Mouse (Mus musculus): ENCODE measurements at regions not wholly inside any gene's neighbourhood (a gene's known extent, or its start where the extent isn't known, plus 50 kb on each side); places are given as distances from the start of the nearest gene placed in this dataset.

DNA sequence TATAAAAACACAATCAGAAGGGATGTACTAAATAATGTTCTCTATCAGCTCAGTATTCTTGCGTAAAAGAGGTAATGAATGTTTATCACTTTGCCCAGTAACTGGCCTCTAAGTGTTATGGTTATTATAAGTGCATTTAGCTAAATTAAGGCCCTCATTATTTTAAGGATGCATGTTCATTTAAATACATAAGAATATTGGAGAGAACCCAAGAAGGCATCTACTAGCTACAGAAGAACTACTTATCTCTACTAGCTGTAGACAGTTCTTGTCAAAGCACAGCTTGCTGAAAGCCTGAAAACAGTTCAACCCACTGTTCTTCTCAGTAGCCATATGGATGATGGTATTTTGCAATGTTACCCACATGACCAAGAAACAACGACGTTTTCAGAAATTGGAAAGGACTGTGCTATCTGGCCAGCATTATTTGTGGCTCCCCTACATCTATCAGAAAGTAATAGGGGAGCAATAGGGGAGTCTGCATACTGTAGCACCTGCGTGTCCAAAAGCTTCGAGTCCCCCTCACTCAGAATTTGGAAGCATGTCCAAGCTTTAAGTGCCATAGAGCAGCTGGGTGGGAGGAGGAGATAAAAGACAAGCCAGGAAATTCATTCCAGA, 637.6 kb downstream of the Stpg2 start (continued):
- TF ChIP-seq ZMIZ1 (IDR thresholded peaks at IDR 0.05; ENCODE audit: low read depth, low read length) (no peak), CHD2 (IDR thresholded peaks at IDR 0.05; ENCODE audit: low read length) (no peak)

DNA sequence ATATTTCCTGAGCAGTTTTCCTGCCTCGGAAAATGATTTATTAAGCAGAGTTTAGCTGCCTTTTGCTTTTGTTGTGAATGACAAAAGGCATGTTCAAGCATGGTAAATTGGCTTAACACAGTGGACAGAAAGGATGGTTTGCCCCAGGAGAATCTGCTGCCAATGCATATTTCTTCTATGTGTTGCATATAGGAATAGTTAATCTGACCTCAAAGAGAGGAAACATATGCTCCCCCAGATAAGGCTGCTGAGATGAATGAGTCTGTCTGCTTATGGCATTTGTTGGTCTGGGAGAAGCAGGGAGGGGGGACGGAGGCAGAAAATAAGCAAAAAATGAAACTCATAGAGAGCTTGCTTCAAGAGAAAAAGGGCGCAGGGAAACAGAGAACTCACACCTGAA, 638.9 kb downstream of the Stpg2 start:
- Histone ChIP-seq H3K4me1 (ENCODE audit: control insufficient read depth in 1 of 2, insufficient read depth in 2 of 2, low read length in 2 of 2) (peaks cover 3 to 7% of the 10 kb centered on the region in 2 experiments), H3K27ac (ENCODE audit: control insufficient read depth, low read depth, low read length) (peak overlapping the region; percentile 7; the same call in 1 of the 2 replicates), H3K27me3 (ENCODE audit: control insufficient read depth in 1 of 2, insufficient read depth in 2 of 2, low read length in 2 of 2) (no peaks in the 10 kb centered on the region), H3K79me2 (ENCODE audit: control insufficient read depth, insufficient read depth, low read length, poor library complexity) (no peaks in the 10 kb centered on the region), H3K4me3 (ENCODE audit: control insufficient read depth in 1 of 2, insufficient read depth in 1 of 2, low read depth in 2 of 2, low read length in 2 of 2) (no peak overlapping the region), H3K36me3 (ENCODE audit: control insufficient read depth in 1 of 2, insufficient read depth in 2 of 2, low read length in 2 of 2) (peaks cover 0 to 11% of the 10 kb centered on the region in 2 experiments; a peak in 2 of 4 replicates), H3K9me3 (replicated peaks; ENCODE audit: insufficient read depth, low read length) (no peaks in the 10 kb centered on the region), H3K9ac (ENCODE audit: control insufficient read depth, low read depth, low read length, poor library complexity, severe bottlenecking) (no peak overlapping the region)
- TF ChIP-seq MYC (IDR thresholded peaks at IDR 0.05; ENCODE audit: low read depth, low read length) (no peak), GATA1 (IDR thresholded peaks at IDR 0.05; ENCODE audit: low read depth, low read length) (peak; percentile 85), TCF12 (IDR thresholded peaks at IDR 0.05; ENCODE audit: low read depth, low read length) (peak; percentile 91), BHLHE40 (IDR thresholded peaks at IDR 0.05; ENCODE audit: borderline replicate concordance, low read depth, low read length) (0 out of 2 replicates have a peak, but pooled peaks have one; percentile 35), RCOR1 (IDR thresholded peaks at IDR 0.05; ENCODE audit: low read depth, low read length) (peak; percentile 74), MAFK (IDR thresholded peaks at IDR 0.05; ENCODE audit: borderline replicate concordance, low read depth, low read length) (peak; percentile 71; the same call in 1 of the 2 replicates), RAD21 (IDR thresholded peaks at IDR 0.05; ENCODE audit: low read depth, low read length) (no peak), CTCF (IDR thresholded peaks at IDR 0.05 in 2 of 3, conservative IDR thresholded peaks at IDR 0.05 in 1 of 3; ENCODE audit: control insufficient read depth in 1 of 3, insufficient read depth in 1 of 3, low read depth in 2 of 3, low read length in 3 of 3, poor library complexity in 1 of 3, severe bottlenecking in 1 of 3) (no peak), TAL1 (IDR thresholded peaks at IDR 0.05; ENCODE audit: low read length) (peak; percentile 44), EP300 (IDR thresholded peaks at IDR 0.05; ENCODE audit: low read depth in 1 of 2, low read length in 2 of 2) (peak; percentile 81 to 86), KAT2A (conservative IDR thresholded peaks at IDR 0.05; ENCODE audit: low read depth, low read length) (no peak), SIN3A (IDR thresholded peaks at IDR 0.05; ENCODE audit: low read length) (peak; percentile 46; the same call in 1 of the 2 replicates), NRF1 (IDR thresholded peaks at IDR 0.05; ENCODE audit: insufficient read depth, low read depth, low read length, poor library complexity, severe bottlenecking) (no peak), MAZ (IDR thresholded peaks at IDR 0.05; ENCODE audit: low read depth, low read length) (peak; percentile 55; the same call in 1 of the 2 replicates), ETS1 (IDR thresholded peaks at IDR 0.05; ENCODE audit: low read depth, low read length) (peak; percentile 92), ZKSCAN1 (IDR thresholded peaks at IDR 0.05; ENCODE audit: low read depth, low read length) (no peak)
- DNase-seq (ENCODE audit: low read depth, low spot score): peak; percentile 82

All from MEL (cell line).